Mouse (Mus musculus): ENCODE data around the gene Adcy1.

GRCm38 (mm10) chr11:7063001-7063584, at the start of gene Adcy1:
- no peak for TF ChIP-seq POLR2A (IDR thresholded peaks at IDR 0.05; ENCODE audit: low read depth, low read length)
- TF ChIP-seq CTCF (IDR thresholded peaks at IDR 0.05; ENCODE audit: borderline replicate concordance, insufficient read depth, low read length): no peak

Measured in embryonic fibroblast, embryonic 13.5 days (primary cell).